Mouse (Mus musculus): ENCODE measurements around the gene Dlgap1. TPM values are rescaled to one million over a fixed set of nuclear protein-coding genes. Genes with fewer than 3 reads are reported as not detected.

The Dlgap1 gene
- polyA plus RNA-seq, 1 experiment from 2014 or later, result 3.8 TPM

- peak overlapping the region; percentile 31; the same call in 1 of the 2 replicates for H3K9ac ChIP-seq (ENCODE audit: low read depth, low read length)
- WGBS, result 17% methylated on average over 7 of the region's 7 CpGs
- no peaks in the 10 kb centered on the region for H3K9me3 ChIP-seq (ENCODE audit: control insufficient read depth, low read length)
- no peaks in the 10 kb centered on the region for H3K36me3 ChIP-seq (ENCODE audit: control insufficient read depth, insufficient read depth, low read length)
- no peaks in the 10 kb centered on the region for H3K27me3 ChIP-seq (ENCODE audit: control insufficient read depth, insufficient read depth, low read length)
- ATAC-seq (ENCODE audit: low FRiP score, low TSS enrichment), result no peak
- no peak overlapping the region for H3K4me2 ChIP-seq (replicated peaks; ENCODE audit: low read depth, low read length)
- peaks cover 28% of the 10 kb centered on the region; the same call in 1 of the 2 replicates for H3K4me1 ChIP-seq (ENCODE audit: control insufficient read depth, insufficient read depth, low read length)
- peak overlapping the region; percentile 86 for H3K27ac ChIP-seq (ENCODE audit: low read depth, low read length)
- no peak overlapping the region for H3K4me3 ChIP-seq (ENCODE audit: low read length)
Measured at GRCm38 (mm10) chr17:70779770-70780169, 810.9 kb downstream of the Dlgap1 start.

GRCm38 (mm10) chr17:70780726-70781689 lies 812.1 kb downstream of the Dlgap1 start:
- Histone ChIP-seq H3K9ac (ENCODE audit: low read depth, low read length) (no peak overlapping the region), H3K36me3 (ENCODE audit: control insufficient read depth, insufficient read depth, low read length) (no peaks in the 10 kb centered on the region), H3K4me2 (replicated peaks; ENCODE audit: low read depth, low read length) (no peak overlapping the region; the same call in 1 of the 2 replicates), H3K9me3 (ENCODE audit: control insufficient read depth, low read length) (no peaks in the 10 kb centered on the region), H3K27me3 (ENCODE audit: control insufficient read depth, insufficient read depth, low read length) (no peaks in the 10 kb centered on the region), H3K4me1 (ENCODE audit: control insufficient read depth, insufficient read depth, low read length) (peaks cover 28% of the 10 kb centered on the region; the same call in 1 of the 2 replicates), H3K27ac (ENCODE audit: low read depth, low read length) (peak overlapping the region; percentile 86), H3K4me3 (ENCODE audit: low read length) (no peak overlapping the region)
- 33% methylated on average over 17 of the region's 18 CpGs for WGBS
- peak; percentile 93 for ATAC-seq (ENCODE audit: low FRiP score, low TSS enrichment)

GRCm38 (mm10) chr17:70783273-70783672 lies 814.4 kb downstream of the Dlgap1 start:
- no peak overlapping the region for H3K4me3 ChIP-seq (ENCODE audit: low read length)
- H3K4me1 ChIP-seq (ENCODE audit: control insufficient read depth, insufficient read depth, low read length), result peaks cover 28% of the 10 kb centered on the region; the same call in 1 of the 2 replicates
- H3K9me3 ChIP-seq (ENCODE audit: control insufficient read depth, low read length), result no peaks in the 10 kb centered on the region
- no peaks in the 10 kb centered on the region for H3K36me3 ChIP-seq (ENCODE audit: control insufficient read depth, insufficient read depth, low read length)
- no peak overlapping the region for H3K27ac ChIP-seq (ENCODE audit: low read depth, low read length)
- H3K27me3 ChIP-seq (ENCODE audit: control insufficient read depth, insufficient read depth, low read length), result no peaks in the 10 kb centered on the region
- no peak overlapping the region for H3K4me2 ChIP-seq (replicated peaks; ENCODE audit: low read depth, low read length)
- 94% methylated on average over 3 of the region's 3 CpGs for WGBS
- no peak overlapping the region for H3K9ac ChIP-seq (ENCODE audit: low read depth, low read length)
- no peak for ATAC-seq (ENCODE audit: low FRiP score, low TSS enrichment)

- Histone ChIP-seq H3K36me3 (ENCODE audit: control insufficient read depth, insufficient read depth, low read length) (no peaks in the 10 kb centered on the region), H3K4me3 (ENCODE audit: low read length) (no peak overlapping the region), H3K9ac (ENCODE audit: low read depth, low read length) (no peak overlapping the region), H3K4me1 (ENCODE audit: control insufficient read depth, insufficient read depth, low read length) (no peaks in the 10 kb centered on the region), H3K9me3 (ENCODE audit: control insufficient read depth, low read length) (no peaks in the 10 kb centered on the region), H3K27ac (ENCODE audit: low read depth, low read length) (no peak overlapping the region), H3K4me2 (replicated peaks; ENCODE audit: low read depth, low read length) (no peak overlapping the region), H3K27me3 (ENCODE audit: control insufficient read depth, insufficient read depth, low read length) (no peaks in the 10 kb centered on the region)
- WGBS, result 93% methylated on average over 2 of the region's 2 CpGs
- no peak for ATAC-seq (ENCODE audit: low FRiP score, low TSS enrichment)
Measured at GRCm38 (mm10) chr17:70787366-70787765, 818.5 kb downstream of the Dlgap1 start.

GRCm38 (mm10) chr17:70790801-70791200 lies 821.9 kb downstream of the Dlgap1 start:
- no peak for ATAC-seq (ENCODE audit: low FRiP score, low TSS enrichment)
- no peak overlapping the region for H3K4me2 ChIP-seq (replicated peaks; ENCODE audit: low read depth, low read length)
- H3K36me3 ChIP-seq (ENCODE audit: control insufficient read depth, insufficient read depth, low read length), result no peaks in the 10 kb centered on the region
- WGBS, result 89% methylated on average over 4 of the region's 4 CpGs
- no peak overlapping the region for H3K27ac ChIP-seq (ENCODE audit: low read depth, low read length)
- no peak overlapping the region for H3K9ac ChIP-seq (ENCODE audit: low read depth, low read length)
- H3K9me3 ChIP-seq (ENCODE audit: control insufficient read depth, low read length), result no peaks in the 10 kb centered on the region
- H3K27me3 ChIP-seq (ENCODE audit: control insufficient read depth, insufficient read depth, low read length), result no peaks in the 10 kb centered on the region
- peaks cover 11% of the 10 kb centered on the region for H3K4me1 ChIP-seq (ENCODE audit: control insufficient read depth, insufficient read depth, low read length)
- H3K4me3 ChIP-seq (ENCODE audit: low read length), result no peak overlapping the region

GRCm38 (mm10) chr17:70791596-70792275 lies 822.9 kb downstream of the Dlgap1 start:
- no peak overlapping the region for H3K9ac ChIP-seq (ENCODE audit: low read depth, low read length)
- peaks cover 11% of the 10 kb centered on the region for H3K4me1 ChIP-seq (ENCODE audit: control insufficient read depth, insufficient read depth, low read length)
- no peaks in the 10 kb centered on the region for H3K36me3 ChIP-seq (ENCODE audit: control insufficient read depth, insufficient read depth, low read length)
- H3K4me3 ChIP-seq (ENCODE audit: low read length), result no peak overlapping the region
- ATAC-seq (ENCODE audit: low FRiP score, low TSS enrichment), result no peak
- no peaks in the 10 kb centered on the region for H3K27me3 ChIP-seq (ENCODE audit: control insufficient read depth, insufficient read depth, low read length)
- H3K4me2 ChIP-seq (replicated peaks; ENCODE audit: low read depth, low read length), result no peak overlapping the region
- no peak overlapping the region for H3K27ac ChIP-seq (ENCODE audit: low read depth, low read length)
- WGBS, result 84% methylated on average over 9 of the region's 9 CpGs
- H3K9me3 ChIP-seq (ENCODE audit: control insufficient read depth, low read length), result no peaks in the 10 kb centered on the region

- H3K4me3 ChIP-seq (ENCODE audit: low read length), result no peak overlapping the region
- H3K36me3 ChIP-seq (ENCODE audit: control insufficient read depth, insufficient read depth, low read length), result no peaks in the 10 kb centered on the region
- WGBS, result 8% methylated on average over 7 of the region's 7 CpGs
- H3K9ac ChIP-seq (ENCODE audit: low read depth, low read length), result no peak overlapping the region
- no peaks in the 10 kb centered on the region for H3K27me3 ChIP-seq (ENCODE audit: control insufficient read depth, insufficient read depth, low read length)
- H3K4me2 ChIP-seq (replicated peaks; ENCODE audit: low read depth, low read length), result 0 out of 2 replicates have a peak overlapping the region, but pooled peaks have one; percentile 13
- peaks cover 15% of the 10 kb centered on the region for H3K4me1 ChIP-seq (ENCODE audit: control insufficient read depth, insufficient read depth, low read length)
- H3K27ac ChIP-seq (ENCODE audit: low read depth, low read length), result peak overlapping the region; percentile 20; the same call in 1 of the 2 replicates
- H3K9me3 ChIP-seq (ENCODE audit: control insufficient read depth, low read length), result no peaks in the 10 kb centered on the region
- peak; percentile 78; the same call in 1 of the 2 replicates for ATAC-seq (ENCODE audit: low FRiP score, low TSS enrichment)
Measured at GRCm38 (mm10) chr17:70794291-70794690, 825.4 kb downstream of the Dlgap1 start.

GRCm38 (mm10) chr17:70794722-70795121 lies 825.8 kb downstream of the Dlgap1 start:
- Histone ChIP-seq H3K9ac (ENCODE audit: low read depth, low read length) (no peak overlapping the region), H3K4me2 (replicated peaks; ENCODE audit: low read depth, low read length) (0 out of 2 replicates have a peak overlapping the region, but pooled peaks have one; percentile 13)

More at GRCm38 (mm10) chr17:70794722-70795121, 825.8 kb downstream of the Dlgap1 start:
- Histone ChIP-seq H3K4me1 (ENCODE audit: control insufficient read depth, insufficient read depth, low read length) (peaks cover 16% of the 10 kb centered on the region), H3K4me3 (ENCODE audit: low read length) (no peak overlapping the region), H3K9me3 (ENCODE audit: control insufficient read depth, low read length) (no peaks in the 10 kb centered on the region), H3K27ac (ENCODE audit: low read depth, low read length) (0 out of 2 replicates have a peak overlapping the region, but pooled peaks have one; percentile 20), H3K27me3 (ENCODE audit: control insufficient read depth, insufficient read depth, low read length) (no peaks in the 10 kb centered on the region), H3K36me3 (ENCODE audit: control insufficient read depth, insufficient read depth, low read length) (no peaks in the 10 kb centered on the region)
- peak; percentile 7; the same call in 1 of the 2 replicates for ATAC-seq (ENCODE audit: low FRiP score, low TSS enrichment)
- 57% methylated on average over 6 of the region's 6 CpGs for WGBS

All from kidney, embryonic 14.5 days (tissue).